Mouse (Mus musculus): Measurements from ENCODE around the gene Nebl. TPM values are rescaled to one million over a fixed set of nuclear protein-coding genes. Genes with fewer than 3 reads are reported as not detected.

The Nebl gene
- polyA plus RNA-seq, 1 experiment from 2014 or later: 4.6 TPM

GRCm38 (mm10) chr2:17525739-17526526 lies 205.3 kb downstream of the Nebl start:
- Histone ChIP-seq H3K36me3 (ENCODE audit: control insufficient read depth, insufficient read depth, low read length) (no peaks in the 10 kb centered on the region), H3K9me3 (ENCODE audit: control insufficient read depth, low read length) (no peaks in the 10 kb centered on the region), H3K9ac (ENCODE audit: low read length) (no peak overlapping the region), H3K27me3 (ENCODE audit: control insufficient read depth, insufficient read depth, low read length) (no peaks in the 10 kb centered on the region), H3K4me2 (ENCODE audit: low read depth, low read length, severe bottlenecking) (no peak overlapping the region), H3K27ac (ENCODE audit: low read depth, low read length) (no peak overlapping the region), H3K4me3 (ENCODE audit: low read depth, low read length) (no peak overlapping the region), H3K4me1 (replicated peaks; ENCODE audit: control insufficient read depth, insufficient read depth, low read length) (peaks cover 8% of the 10 kb centered on the region)
- DNase-seq (ENCODE audit: low spot score): no peak
- no peak for ATAC-seq (replicated peaks; ENCODE audit: low FRiP score)
- 78% methylated on average over 5 of the region's 5 CpGs for whole genome bisulfite sequencing

GRCm38 (mm10) chr2:17525211-17525610 lies 206.1 kb downstream of the Nebl start:
- ATAC-seq (replicated peaks; ENCODE audit: low FRiP score): 0 out of 2 replicates have a peak, but pooled peaks have one; percentile 22
- WGBS: 62% methylated on average over 4 of the region's 4 CpGs
- no peak for DNase-seq (ENCODE audit: low spot score)

GRCm38 (mm10) chr2:17524205-17524978 lies 206.9 kb downstream of the Nebl start:
- DNase-seq (ENCODE audit: low spot score) (no peak), ATAC-seq (replicated peaks; ENCODE audit: low FRiP score) (no peak)
- no peak overlapping the region for H3K4me2 ChIP-seq (ENCODE audit: low read depth, low read length, severe bottlenecking)
- 44% methylated on average over 10 of the region's 10 CpGs for WGBS
- H3K27ac ChIP-seq (ENCODE audit: low read depth, low read length): no peak overlapping the region
- no peaks in the 10 kb centered on the region for H3K9me3 ChIP-seq (ENCODE audit: control insufficient read depth, low read length)
- peaks cover 8% of the 10 kb centered on the region for H3K4me1 ChIP-seq (replicated peaks; ENCODE audit: control insufficient read depth, insufficient read depth, low read length)
- H3K9ac ChIP-seq (ENCODE audit: low read length): no peak overlapping the region
- no peak overlapping the region for H3K4me3 ChIP-seq (ENCODE audit: low read depth, low read length)
- H3K27me3 ChIP-seq (ENCODE audit: control insufficient read depth, insufficient read depth, low read length): no peaks in the 10 kb centered on the region
- no peaks in the 10 kb centered on the region for H3K36me3 ChIP-seq (ENCODE audit: control insufficient read depth, insufficient read depth, low read length)

More at GRCm38 (mm10) chr2:17525211-17525610, 206.1 kb downstream of the Nebl start:
- Histone ChIP-seq H3K27ac (ENCODE audit: low read depth, low read length) (no peak overlapping the region), H3K4me1 (replicated peaks; ENCODE audit: control insufficient read depth, insufficient read depth, low read length) (peaks cover 8% of the 10 kb centered on the region), H3K4me2 (ENCODE audit: low read depth, low read length, severe bottlenecking) (no peak overlapping the region), H3K27me3 (ENCODE audit: control insufficient read depth, insufficient read depth, low read length) (no peaks in the 10 kb centered on the region), H3K4me3 (ENCODE audit: low read depth, low read length) (no peak overlapping the region), H3K9ac (ENCODE audit: low read length) (no peak overlapping the region), H3K9me3 (ENCODE audit: control insufficient read depth, low read length) (no peaks in the 10 kb centered on the region), H3K36me3 (ENCODE audit: control insufficient read depth, insufficient read depth, low read length) (no peaks in the 10 kb centered on the region)

DNA sequence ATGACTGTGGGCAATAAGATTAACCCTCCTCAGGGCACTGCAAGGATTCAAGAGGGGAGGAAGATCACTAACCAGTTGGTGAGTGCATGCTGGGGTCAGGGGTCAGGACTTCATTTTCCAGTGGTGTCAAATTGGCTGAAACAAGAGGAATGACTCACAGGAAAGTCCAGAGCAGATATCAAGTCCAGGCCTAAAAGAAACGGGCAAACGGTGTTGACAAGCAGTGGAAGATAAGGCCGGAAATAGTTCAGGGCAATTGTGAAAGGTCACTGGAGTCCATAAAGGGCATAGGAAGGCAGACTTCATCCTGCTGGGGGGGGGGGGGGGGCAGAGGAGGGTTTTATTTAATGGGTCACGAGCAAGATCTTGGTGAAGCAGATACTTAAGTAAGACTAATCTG lies 207.5 kb downstream of the Nebl start:
- Histone ChIP-seq H3K9me3 (ENCODE audit: control insufficient read depth, low read length) (no peaks in the 10 kb centered on the region), H3K36me3 (ENCODE audit: control insufficient read depth, insufficient read depth, low read length) (no peaks in the 10 kb centered on the region), H3K27me3 (ENCODE audit: control insufficient read depth, insufficient read depth, low read length) (no peaks in the 10 kb centered on the region), H3K4me1 (replicated peaks; ENCODE audit: control insufficient read depth, insufficient read depth, low read length) (peaks cover 8% of the 10 kb centered on the region), H3K4me3 (ENCODE audit: low read depth, low read length) (no peak overlapping the region), H3K27ac (ENCODE audit: low read depth, low read length) (no peak overlapping the region), H3K9ac (ENCODE audit: low read length) (no peak overlapping the region), H3K4me2 (ENCODE audit: low read depth, low read length, severe bottlenecking) (no peak overlapping the region)
- ATAC-seq (replicated peaks; ENCODE audit: low FRiP score): no peak
- DNase-seq (ENCODE audit: low spot score): no peak
- WGBS: 36% methylated on average over 4 of the region's 4 CpGs

GRCm38 (mm10) chr2:17515686-17516085 lies 215.6 kb downstream of the Nebl start:
- H3K27me3 ChIP-seq (ENCODE audit: control insufficient read depth, insufficient read depth, low read length): no peaks in the 10 kb centered on the region; the same call in 1 of the 2 replicates
- WGBS: 77% methylated on average over 2 of the region's 2 CpGs

GRCm38 (mm10) chr2:17514765-17515164 lies 216.5 kb downstream of the Nebl start:
- H3K27ac ChIP-seq (ENCODE audit: low read depth, low read length): no peak overlapping the region
- no peaks in the 10 kb centered on the region for H3K36me3 ChIP-seq (ENCODE audit: control insufficient read depth, insufficient read depth, low read length)
- no peak overlapping the region for H3K4me3 ChIP-seq (ENCODE audit: low read depth, low read length)
- no peaks in the 10 kb centered on the region; the same call in 1 of the 2 replicates for H3K27me3 ChIP-seq (ENCODE audit: control insufficient read depth, insufficient read depth, low read length)
- no peaks in the 10 kb centered on the region for H3K4me1 ChIP-seq (replicated peaks; ENCODE audit: control insufficient read depth, insufficient read depth, low read length)
- no peaks in the 10 kb centered on the region for H3K9me3 ChIP-seq (ENCODE audit: control insufficient read depth, low read length)
- 46% methylated on average over 12 of the region's 12 CpGs for WGBS
- no peak for ATAC-seq (replicated peaks; ENCODE audit: low FRiP score)
- DNase-seq (ENCODE audit: low spot score): no peak
- no peak overlapping the region for H3K9ac ChIP-seq (ENCODE audit: low read length)
- no peak overlapping the region for H3K4me2 ChIP-seq (ENCODE audit: low read depth, low read length, severe bottlenecking)

More at GRCm38 (mm10) chr2:17515686-17516085, 215.6 kb downstream of the Nebl start:
- no peaks in the 10 kb centered on the region for H3K9me3 ChIP-seq (ENCODE audit: control insufficient read depth, low read length)
- H3K9ac ChIP-seq (ENCODE audit: low read length): no peak overlapping the region
- no peaks in the 10 kb centered on the region for H3K4me1 ChIP-seq (replicated peaks; ENCODE audit: control insufficient read depth, insufficient read depth, low read length)
- no peak for ATAC-seq (replicated peaks; ENCODE audit: low FRiP score)
- no peak overlapping the region for H3K4me3 ChIP-seq (ENCODE audit: low read depth, low read length)
- DNase-seq (ENCODE audit: low spot score): no peak
- no peak overlapping the region for H3K27ac ChIP-seq (ENCODE audit: low read depth, low read length)
- H3K36me3 ChIP-seq (ENCODE audit: control insufficient read depth, insufficient read depth, low read length): no peaks in the 10 kb centered on the region
- H3K4me2 ChIP-seq (ENCODE audit: low read depth, low read length, severe bottlenecking): no peak overlapping the region

- 53% methylated on average over 1 of the region's 1 CpGs for WGBS
- no peak overlapping the region for H3K4me2 ChIP-seq (ENCODE audit: low read depth, low read length, severe bottlenecking)
Measured at GRCm38 (mm10) chr2:17509942-17510341, 221.3 kb downstream of the Nebl start.

GRCm38 (mm10) chr2:17507362-17507761 lies 223.9 kb downstream of the Nebl start:
- Histone ChIP-seq H3K9me3 (ENCODE audit: control insufficient read depth, low read length) (no peaks in the 10 kb centered on the region), H3K9ac (ENCODE audit: low read length) (no peak overlapping the region), H3K27me3 (ENCODE audit: control insufficient read depth, insufficient read depth, low read length) (no peaks in the 10 kb centered on the region), H3K4me2 (ENCODE audit: low read depth, low read length, severe bottlenecking) (no peak overlapping the region), H3K36me3 (ENCODE audit: control insufficient read depth, insufficient read depth, low read length) (no peaks in the 10 kb centered on the region), H3K4me3 (ENCODE audit: low read depth, low read length) (no peak overlapping the region), H3K27ac (ENCODE audit: low read depth, low read length) (no peak overlapping the region), H3K4me1 (replicated peaks; ENCODE audit: control insufficient read depth, insufficient read depth, low read length) (no peaks in the 10 kb centered on the region)
- no peak for ATAC-seq (replicated peaks; ENCODE audit: low FRiP score)
- 75% methylated on average over 2 of the region's 2 CpGs for WGBS
- DNase-seq (ENCODE audit: low spot score): no peak

More at GRCm38 (mm10) chr2:17509942-17510341, 221.3 kb downstream of the Nebl start:
- no peak overlapping the region for H3K9ac ChIP-seq (ENCODE audit: low read length)
- DNase-seq (ENCODE audit: low spot score) (no peak), ATAC-seq (replicated peaks; ENCODE audit: low FRiP score) (no peak)
- no peak overlapping the region for H3K27ac ChIP-seq (ENCODE audit: low read depth, low read length)
- no peaks in the 10 kb centered on the region for H3K4me1 ChIP-seq (replicated peaks; ENCODE audit: control insufficient read depth, insufficient read depth, low read length)
- H3K36me3 ChIP-seq (ENCODE audit: control insufficient read depth, insufficient read depth, low read length): no peaks in the 10 kb centered on the region
- no peaks in the 10 kb centered on the region; the same call in 1 of the 2 replicates for H3K27me3 ChIP-seq (ENCODE audit: control insufficient read depth, insufficient read depth, low read length)
- no peaks in the 10 kb centered on the region for H3K9me3 ChIP-seq (ENCODE audit: control insufficient read depth, low read length)
- no peak overlapping the region for H3K4me3 ChIP-seq (ENCODE audit: low read depth, low read length)

Measured in forebrain, embryonic 11.5 days (tissue).